Mouse (Mus musculus) intestine, embryonic 15.5 days (tissue): Measurements from ENCODE around the gene Gns. TPM values are rescaled to one million over a fixed set of nuclear protein-coding genes. Genes with fewer than 3 reads are reported as not detected.

ENCODE experiments used
- ATAC-seq: fragments of 200-750 bp; cut with Nextera tagmentation; 2 replicates; pipeline ENCODE4 v1.8.0; 2017; ENCODE audit warnings: moderate TSS enrichment, moderate library complexity
- H3K27ac ChIP-seq: fragments of 300-500 bp; sonication (generic); 2 replicates; pipeline ENCODE4 v1.5.1; 2015; ENCODE audit warnings: mild to moderate bottlenecking, inconsistent platforms
- H3K27me3 ChIP-seq: fragments of 300-500 bp; sonication (generic); replicated peaks from 2 replicates; pipeline ENCODE4 v1.6.1; 2015; ENCODE audit warnings: inconsistent platforms
- H3K36me3 ChIP-seq: fragments of 300-500 bp; sonication (generic); 2 replicates; pipeline ENCODE4 v1.6.1; 2015; ENCODE audit warnings: inconsistent platforms
- H3K4me1 ChIP-seq: fragments of 300-500 bp; sonication (generic); replicated peaks from 2 replicates; pipeline ENCODE4 v1.6.1; 2015; ENCODE audit warnings: inconsistent platforms
- H3K4me2 ChIP-seq: fragments of 300-500 bp; sonication (generic); replicated peaks from 2 replicates; pipeline ENCODE4 v1.6.1; 2015; ENCODE audit warnings: mild to moderate bottlenecking, inconsistent platforms
- H3K4me3 ChIP-seq: fragments of 300-500 bp; sonication (generic); replicated peaks from 2 replicates; pipeline ENCODE4 v1.5.1; 2015; ENCODE audit warnings: inconsistent platforms
- H3K9ac ChIP-seq: fragments of 300-500 bp; sonication (generic); 2 replicates; pipeline ENCODE4 v1.6.1; 2015; ENCODE audit warnings: inconsistent platforms
- H3K9me3 ChIP-seq: fragments of 300-500 bp; sonication (generic); 2 replicates; pipeline ENCODE4 v1.6.1; 2016; ENCODE audit warnings: inconsistent platforms
- WGBS: fragments of 180-500 bp; shearing (Covaris S2); methylation state at CpG from one replicate; pipeline ENCODE4 v1.1.7; 2015; 5-methylcytosine and 5-hydroxymethylcytosine counted together
- polyA plus RNA-seq: library from polyadenylated mRNA; unstranded; fragments of >200 nt; fragmentation: Nextera tagmentation; extraction: Ambion mirVana; gene quantifications from 2 replicates; pipeline ENCODE4 v1.2.1, GENCODE M21; 2015

The Gns gene
- polyA plus RNA-seq, 1 experiment from 2014 or later, result 41.4 TPM

- H3K9ac ChIP-seq, result no peak overlapping the region
- no peak overlapping the region for H3K4me3 ChIP-seq
- H3K4me1 ChIP-seq, result peaks cover 11% of the 10 kb centered on the region
- H3K27me3 ChIP-seq, result no peaks in the 10 kb centered on the region
- peaks cover 13% of the 10 kb centered on the region for H3K36me3 ChIP-seq
- no peak overlapping the region for H3K27ac ChIP-seq
- no peak for ATAC-seq
- no peak overlapping the region for H3K4me2 ChIP-seq
- H3K9me3 ChIP-seq, result no peaks in the 10 kb centered on the region
- WGBS, result 80% methylated on average over 13 of the region's 13 CpGs
Observed at GRCm38 (mm10) chr10:121414127-121414526, 49.2 kb downstream of the Gns start.

- 69% methylated on average over 14 of the region's 14 CpGs for WGBS
- Histone ChIP-seq H3K4me1 (peaks cover 40% of the 10 kb centered on the region), H3K9ac (no peak overlapping the region), H3K9me3 (no peaks in the 10 kb centered on the region), H3K27ac (no peak overlapping the region), H3K4me3 (no peak overlapping the region), H3K36me3 (peaks cover 4% of the 10 kb centered on the region; the same call in 1 of the 2 replicates), H3K27me3 (no peaks in the 10 kb centered on the region), H3K4me2 (no peak overlapping the region)
- no peak for ATAC-seq
Observed at GRCm38 (mm10) chr10:121418835-121419234, 53.9 kb downstream of the Gns start.

GRCm38 (mm10) chr10:121419640-121420470, 55.0 kb downstream of the Gns start:
- 28% methylated on average over 22 of the region's 22 CpGs for WGBS
- Histone ChIP-seq H3K4me2 (0 out of 2 replicates have a peak overlapping the region, but pooled peaks have one; percentile 17), H3K4me3 (no peak overlapping the region), H3K9ac (no peak overlapping the region), H3K27me3 (no peaks in the 10 kb centered on the region), H3K4me1 (peaks cover 46% of the 10 kb centered on the region), H3K9me3 (no peaks in the 10 kb centered on the region), H3K36me3 (peaks cover 4% of the 10 kb centered on the region; the same call in 1 of the 2 replicates), H3K27ac (no peak overlapping the region)
- ATAC-seq, result peak; percentile 77

- ATAC-seq, result no peak
- no peak overlapping the region for H3K4me2 ChIP-seq
- 74% methylated on average over 9 of the region's 9 CpGs for WGBS
- H3K9me3 ChIP-seq, result no peaks in the 10 kb centered on the region
- no peaks in the 10 kb centered on the region for H3K27me3 ChIP-seq
- H3K9ac ChIP-seq, result no peak overlapping the region
- no peak overlapping the region for H3K4me3 ChIP-seq
- no peaks in the 10 kb centered on the region; the same call in 1 of the 2 replicates for H3K36me3 ChIP-seq
- no peak overlapping the region for H3K27ac ChIP-seq
- peaks cover 54% of the 10 kb centered on the region for H3K4me1 ChIP-seq
Observed at GRCm38 (mm10) chr10:121421023-121421422, 56.1 kb downstream of the Gns start.

GRCm38 (mm10) chr10:121421657-121422290, 56.9 kb downstream of the Gns start:
- Histone ChIP-seq H3K27ac (no peak overlapping the region), H3K4me2 (no peak overlapping the region), H3K9ac (no peak overlapping the region), H3K9me3 (no peaks in the 10 kb centered on the region), H3K4me1 (peaks cover 56% of the 10 kb centered on the region), H3K27me3 (no peaks in the 10 kb centered on the region), H3K4me3 (no peak overlapping the region), H3K36me3 (no peaks in the 10 kb centered on the region)
- WGBS, result 92% methylated on average over 11 of the region's 11 CpGs
- no peak for ATAC-seq

- Histone ChIP-seq H3K27ac (no peak overlapping the region), H3K9me3 (no peaks in the 10 kb centered on the region), H3K27me3 (no peaks in the 10 kb centered on the region), H3K9ac (no peak overlapping the region), H3K4me2 (no peak overlapping the region), H3K4me1 (peaks cover 59% of the 10 kb centered on the region), H3K4me3 (no peak overlapping the region), H3K36me3 (no peaks in the 10 kb centered on the region)
- ATAC-seq, result no peak
- 84% methylated on average over 6 of the region's 6 CpGs for WGBS
Observed at GRCm38 (mm10) chr10:121422294-121422693, 57.4 kb downstream of the Gns start.

GRCm38 (mm10) chr10:121423541-121424349, 58.9 kb downstream of the Gns start:
- no peaks in the 10 kb centered on the region for H3K27me3 ChIP-seq
- WGBS, result 76% methylated on average over 16 of the region's 16 CpGs
- H3K36me3 ChIP-seq, result no peaks in the 10 kb centered on the region
- no peak overlapping the region for H3K4me3 ChIP-seq
- no peak overlapping the region for H3K4me2 ChIP-seq
- no peak overlapping the region for H3K9ac ChIP-seq
- peaks cover 68% of the 10 kb centered on the region for H3K4me1 ChIP-seq
- H3K9me3 ChIP-seq, result no peaks in the 10 kb centered on the region
- no peak for ATAC-seq
- peak overlapping the region; percentile 44 for H3K27ac ChIP-seq

GRCm38 (mm10) chr10:121424455-121424854, 59.6 kb downstream of the Gns start:
- no peaks in the 10 kb centered on the region for H3K9me3 ChIP-seq
- 71% methylated on average over 3 of the region's 3 CpGs for WGBS
- H3K4me3 ChIP-seq, result no peak overlapping the region
- no peak overlapping the region for H3K4me2 ChIP-seq
- peak; percentile 61 for ATAC-seq
- peak overlapping the region; percentile 44 for H3K27ac ChIP-seq
- H3K27me3 ChIP-seq, result no peaks in the 10 kb centered on the region
- H3K9ac ChIP-seq, result no peak overlapping the region
- no peaks in the 10 kb centered on the region for H3K36me3 ChIP-seq
- H3K4me1 ChIP-seq, result peaks cover 67% of the 10 kb centered on the region

- Histone ChIP-seq H3K9ac (no peak overlapping the region), H3K4me1 (peaks cover 66% of the 10 kb centered on the region), H3K27ac (peak overlapping the region; percentile 67), H3K4me2 (no peak overlapping the region), H3K36me3 (no peaks in the 10 kb centered on the region), H3K9me3 (no peaks in the 10 kb centered on the region), H3K4me3 (no peak overlapping the region), H3K27me3 (no peaks in the 10 kb centered on the region)
- no peak for ATAC-seq
- 88% methylated on average over 5 of the region's 5 CpGs for WGBS
Observed at GRCm38 (mm10) chr10:121425079-121425478, 60.2 kb downstream of the Gns start.

- H3K4me1 ChIP-seq, result peaks cover 66% of the 10 kb centered on the region
- no peak overlapping the region for H3K9ac ChIP-seq
- H3K4me2 ChIP-seq, result no peak overlapping the region
- no peak overlapping the region for H3K4me3 ChIP-seq
- peak overlapping the region; percentile 67 for H3K27ac ChIP-seq
- no peaks in the 10 kb centered on the region for H3K9me3 ChIP-seq
- WGBS, result 61% methylated on average over 14 of the region's 14 CpGs
- H3K27me3 ChIP-seq, result no peaks in the 10 kb centered on the region
- no peak for ATAC-seq
- no peaks in the 10 kb centered on the region for H3K36me3 ChIP-seq
Observed at GRCm38 (mm10) chr10:121425506-121426025, 60.7 kb downstream of the Gns start.

- Histone ChIP-seq H3K4me1 (peaks cover 68% of the 10 kb centered on the region), H3K4me2 (no peak overlapping the region), H3K27ac (peak overlapping the region; percentile 67; the same call in 1 of the 2 replicates), H3K9me3 (no peaks in the 10 kb centered on the region), H3K4me3 (no peak overlapping the region), H3K9ac (no peak overlapping the region), H3K27me3 (no peaks in the 10 kb centered on the region), H3K36me3 (no peaks in the 10 kb centered on the region)
- WGBS, result 41% methylated on average over 5 of the region's 5 CpGs
- no peak for ATAC-seq
Observed at GRCm38 (mm10) chr10:121426458-121427070, 61.7 kb downstream of the Gns start.
